Mouse (Mus musculus) right cerebral cortex, postnatal 25 days (tissue): Measurements from ENCODE around the gene Klc3.
A peak's percentile ranks its signal among the peaks of the same experiment; 100 is the strongest.

ENCODE experiments used
- DNase-seq: peaks from one replicate; pipeline ENCODE4 v3.0.0; 2022

Klc3 gene

DNA sequence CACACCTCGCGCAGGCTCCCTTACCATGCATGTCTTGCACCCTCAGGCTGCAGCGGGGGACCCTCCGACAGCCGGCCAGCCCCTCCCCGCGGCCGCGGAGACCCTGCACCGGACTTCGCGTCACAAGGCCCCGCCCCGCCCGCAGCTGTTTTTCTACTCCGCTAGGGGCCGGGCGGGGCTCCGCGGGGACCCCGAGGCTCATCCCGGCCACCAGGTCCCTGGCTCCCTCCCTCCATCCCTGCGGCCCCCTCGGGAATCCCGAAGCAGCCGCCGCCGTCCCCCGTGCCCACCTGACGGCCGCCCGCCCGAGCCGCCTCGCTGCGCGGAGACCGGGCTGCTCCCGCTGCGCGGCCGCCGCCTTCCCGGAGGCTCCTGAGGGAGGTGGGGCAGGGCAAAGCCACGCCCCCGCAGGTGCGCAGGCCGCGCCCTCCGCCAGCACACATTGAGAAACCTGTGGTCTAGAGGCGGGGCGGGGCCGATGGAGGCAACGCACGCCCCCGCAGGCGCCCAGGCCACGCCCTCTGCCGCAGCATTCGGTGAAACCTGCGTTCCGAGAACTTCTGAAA, at the start of gene Klc3:
TSS of gene Klc3 (minus strand) at position 374 of the 566 bp plus-strand sequence.
- no peak for DNase-seq

DNA sequence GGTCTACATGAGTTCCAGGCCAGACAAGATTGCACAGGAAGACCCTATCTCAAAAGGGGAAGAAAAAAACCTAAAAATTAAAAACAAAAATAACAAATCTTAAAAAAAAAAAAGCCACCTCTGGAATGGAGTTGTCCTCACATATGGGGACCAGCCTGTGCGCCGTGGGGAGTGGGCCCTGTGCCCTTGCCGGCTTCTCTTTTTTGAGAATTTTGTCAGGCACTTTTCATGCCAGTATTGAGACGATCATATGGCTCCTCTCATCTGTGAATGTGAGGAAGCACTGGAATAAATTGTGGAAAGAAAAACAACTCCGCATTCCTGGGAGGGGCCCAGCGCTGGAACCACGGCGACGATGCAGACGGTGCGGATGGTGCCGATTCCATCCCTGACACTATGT, 45.3 kb upstream of the Klc3 start:
- no peak for DNase-seq

DNA sequence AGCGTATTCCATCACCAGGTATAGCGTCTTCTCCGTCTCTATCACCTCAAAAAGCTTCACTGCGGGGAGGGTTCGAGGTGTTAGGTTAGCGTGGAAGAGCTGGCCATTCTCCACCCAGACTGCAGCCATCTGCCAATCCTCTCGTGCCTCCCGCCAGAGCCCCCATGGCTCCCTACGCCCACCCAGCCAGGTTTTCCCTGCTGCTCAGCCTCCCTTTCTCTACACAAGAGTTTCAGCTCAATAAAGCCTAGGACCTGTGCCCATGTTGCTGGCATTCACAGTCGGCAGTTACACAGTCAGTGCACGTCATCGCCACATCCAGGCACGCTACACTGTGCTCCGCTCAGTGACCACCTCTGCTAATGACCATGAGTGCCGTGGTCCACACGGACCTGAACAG, 43.8 kb upstream of the Klc3 start:
- no peak for DNase-seq

DNA sequence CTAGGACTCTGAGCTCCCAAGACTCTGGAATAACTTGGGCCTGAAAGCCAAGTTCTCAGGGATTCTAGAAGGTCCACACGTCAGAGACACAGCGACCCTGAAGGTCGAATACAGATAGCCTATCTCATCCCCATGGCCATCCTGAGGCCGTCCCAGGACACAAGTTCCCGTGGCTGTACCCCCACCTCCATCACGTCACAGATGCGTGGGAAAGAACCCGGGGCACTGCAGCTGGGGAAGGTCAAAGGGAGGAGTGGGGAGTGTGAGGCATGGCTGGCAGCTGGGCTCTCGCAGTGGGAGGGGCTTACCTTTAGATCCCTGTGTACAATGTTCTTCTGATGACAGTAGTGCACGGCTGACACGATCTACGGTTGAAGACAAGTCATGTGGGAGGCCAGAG, 40.9 kb upstream of the Klc3 start:
- DNase-seq = no peak

DNA sequence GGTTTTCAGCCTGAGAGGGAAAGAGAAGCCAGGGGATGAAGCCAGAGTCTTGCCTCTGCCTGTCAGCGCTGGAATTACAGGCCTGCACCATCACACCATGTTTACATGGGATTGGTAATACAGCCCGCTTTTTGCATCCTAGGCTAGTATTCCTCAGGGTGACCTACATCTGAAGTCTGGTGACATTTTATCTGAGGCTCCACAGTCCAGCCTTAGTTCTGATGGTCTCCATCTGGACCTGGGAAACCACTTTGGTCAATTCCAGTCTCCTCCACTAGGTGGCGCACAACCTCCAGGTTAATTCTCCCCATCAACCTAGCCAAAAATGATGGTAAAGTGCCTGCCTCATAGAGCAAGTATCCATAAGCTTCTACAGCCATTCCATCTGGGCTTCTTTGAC, 39.4 kb upstream of the Klc3 start:
- DNase-seq = peak; percentile 79

DNA sequence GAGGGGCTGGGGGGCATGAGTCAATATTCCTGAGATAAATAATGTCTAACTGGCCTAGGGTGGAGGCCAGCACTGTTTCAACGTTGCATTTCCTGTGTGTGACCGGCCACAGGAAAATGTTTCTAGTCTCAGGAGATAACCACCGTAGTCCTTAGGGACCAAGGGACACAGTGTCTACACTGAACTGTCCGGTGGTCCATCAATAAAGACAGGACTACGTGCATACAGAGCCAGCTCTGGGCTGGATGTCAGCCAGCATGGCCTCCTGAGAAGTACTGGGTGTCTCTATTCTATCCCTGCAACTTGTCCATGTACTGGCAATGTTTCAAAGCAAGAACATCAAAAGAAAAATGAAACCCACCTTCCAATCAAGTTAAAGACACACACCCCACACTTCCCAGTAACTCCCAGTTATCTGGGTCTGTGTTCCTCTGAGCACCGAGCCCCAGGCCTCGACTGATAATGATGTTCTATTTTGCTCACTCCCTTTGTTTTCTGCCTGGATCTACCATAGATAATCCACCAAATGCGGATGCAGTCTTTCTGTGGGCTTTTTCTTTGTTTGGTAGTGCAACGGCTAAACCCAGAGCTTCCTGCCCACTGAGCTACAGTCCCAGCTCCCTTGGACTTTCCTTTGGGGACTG, 37.7 kb upstream of the Klc3 start:
- DNase-seq = no peak

DNA sequence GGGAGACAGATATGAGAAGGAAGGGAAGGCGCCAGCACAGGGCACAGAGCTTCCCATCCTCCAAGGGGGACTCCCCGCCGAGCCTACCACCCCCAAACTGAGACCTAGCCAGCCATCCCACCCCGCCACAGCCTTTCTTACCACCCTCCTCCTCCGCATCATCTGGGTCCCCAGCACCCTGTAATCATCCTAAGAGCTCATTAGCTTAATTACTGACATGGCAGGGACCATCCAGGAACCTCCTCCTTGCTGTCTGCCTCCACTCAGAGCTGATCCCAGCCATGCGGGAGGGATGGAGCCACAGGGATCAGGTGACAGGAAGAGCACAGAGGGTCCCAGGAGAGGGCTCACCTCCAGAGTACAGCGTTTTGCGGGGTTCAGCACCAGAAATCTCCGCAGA, 33.1 kb upstream of the Klc3 start:
- DNase-seq = no peak

DNA sequence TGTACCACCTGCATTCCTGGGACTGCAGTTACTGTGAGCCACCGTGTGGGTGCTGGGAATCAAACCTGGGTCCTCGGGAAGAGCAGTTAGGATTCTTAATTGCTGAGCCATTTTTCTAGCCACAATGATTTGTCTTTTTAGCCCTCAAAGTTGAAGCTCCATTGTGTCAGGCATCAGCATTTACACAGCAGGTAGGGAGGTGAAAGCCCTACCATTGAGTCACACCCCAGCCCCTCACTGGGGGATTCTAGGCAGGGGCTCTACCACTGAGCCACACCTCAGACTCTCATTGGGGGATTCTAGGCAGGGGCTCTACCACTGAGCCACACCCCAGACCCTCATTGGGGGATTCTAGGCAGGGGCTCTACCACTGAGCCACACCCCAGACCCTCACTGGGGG, 32.4 kb upstream of the Klc3 start:
- DNase-seq = no peak

DNA sequence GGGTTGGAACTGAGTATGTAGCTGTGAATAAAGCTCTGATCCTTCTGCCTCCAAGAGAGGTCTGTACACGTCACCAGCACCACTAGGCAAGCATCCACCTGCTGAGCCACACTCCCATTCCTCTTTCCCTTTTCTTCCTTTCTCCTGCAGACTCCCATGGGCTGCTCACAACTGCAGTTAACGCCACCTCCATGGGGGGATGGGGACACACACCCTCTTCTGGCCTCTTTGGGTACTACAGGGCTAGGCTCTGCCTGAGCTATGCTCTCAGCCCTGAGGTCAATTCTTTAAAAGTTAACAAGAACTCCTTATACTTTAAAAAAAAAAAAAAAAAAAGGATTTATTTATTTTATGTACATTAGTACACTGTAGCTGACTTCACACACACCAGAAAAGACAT, 28.6 kb upstream of the Klc3 start:
- no peak for DNase-seq

DNA sequence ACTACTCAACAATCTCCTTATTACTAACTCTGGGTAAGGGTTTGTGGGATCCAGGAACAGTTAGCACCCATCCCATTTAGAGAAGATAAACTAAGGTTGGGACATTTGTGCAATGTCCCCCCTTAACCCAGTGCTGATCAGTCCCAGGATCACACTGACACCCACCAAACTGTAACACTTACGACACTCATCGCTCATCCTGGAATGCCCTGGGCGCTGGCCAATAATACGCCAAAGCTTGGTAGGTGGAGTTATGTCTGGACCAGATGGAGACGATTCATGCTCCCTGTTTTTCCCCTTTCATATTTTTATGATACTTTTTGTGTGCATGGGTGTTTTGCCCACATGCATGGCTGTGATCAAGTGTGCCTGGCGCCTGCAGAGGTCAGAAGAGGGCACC, 26.5 kb upstream of the Klc3 start:
- DNase-seq = no peak

DNA sequence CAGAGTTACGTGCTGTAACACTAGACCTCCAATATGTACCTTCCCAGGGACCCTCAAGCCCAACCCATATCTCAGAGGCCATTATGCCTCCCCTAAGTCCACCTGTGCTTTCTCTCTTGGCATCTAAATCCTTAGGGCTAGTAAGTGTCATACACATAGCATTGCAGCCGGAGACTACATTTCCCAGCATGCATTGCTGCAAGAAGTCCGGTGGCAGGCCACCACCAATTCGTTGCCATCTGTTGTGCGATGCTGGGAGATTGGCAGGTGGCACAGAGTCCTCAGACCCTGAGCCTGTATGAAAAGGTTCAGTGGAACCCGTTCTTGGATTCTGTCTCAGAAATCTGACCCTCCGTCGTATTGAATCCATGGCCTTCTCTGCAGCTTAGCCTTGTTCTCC, 25.8 kb upstream of the Klc3 start:
- no peak for DNase-seq

DNA sequence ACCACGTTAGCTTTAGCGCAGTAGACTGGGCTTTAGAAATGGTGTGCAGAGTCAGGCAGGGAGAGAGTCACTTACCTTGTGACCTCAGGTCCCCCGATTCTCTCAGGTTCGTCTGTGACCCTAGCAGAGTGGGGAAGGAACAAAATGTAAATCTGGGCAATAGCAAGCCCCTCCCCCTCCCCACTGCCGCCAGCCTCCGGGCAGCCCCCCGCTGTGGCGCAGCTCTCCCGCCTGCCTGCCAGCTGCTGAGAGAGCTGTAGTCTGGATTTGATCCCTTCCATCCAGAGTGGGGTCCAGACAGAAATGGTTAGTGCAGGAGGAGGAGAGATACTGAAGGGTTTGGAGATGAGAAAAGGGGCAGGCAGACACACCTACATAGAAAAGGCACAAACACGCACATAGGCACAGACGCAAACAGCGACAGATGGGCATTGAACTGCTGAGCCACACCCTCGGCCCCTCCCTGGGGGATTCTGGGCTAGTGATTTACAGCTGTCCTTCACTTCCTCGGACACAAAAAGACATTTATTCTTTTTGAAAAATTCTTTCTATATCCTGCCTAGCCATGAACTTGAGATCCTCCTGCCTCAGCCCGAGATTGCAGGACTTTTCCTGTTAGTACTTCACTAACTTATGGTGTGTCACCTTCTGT, 24.2 kb upstream of the Klc3 start:
- DNase-seq = no peak

DNA sequence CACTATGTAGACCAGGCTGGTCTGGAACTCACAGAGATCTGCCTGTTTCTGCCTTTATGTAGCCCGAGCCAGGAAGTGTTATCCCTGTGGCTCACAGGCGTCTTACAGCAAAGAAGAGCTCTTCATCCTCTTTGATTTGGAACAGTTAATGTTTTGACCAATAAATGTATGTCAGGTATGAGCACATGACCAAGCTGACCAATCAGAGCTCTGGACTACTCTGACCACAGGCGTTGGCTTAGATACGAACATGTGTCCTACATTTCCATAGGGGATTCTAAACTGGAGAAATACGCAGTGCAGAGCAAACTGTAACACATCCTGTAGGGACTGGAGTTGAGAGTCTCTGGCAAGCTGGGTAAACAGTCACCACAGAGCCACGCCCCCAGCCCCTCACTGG, 23.0 kb upstream of the Klc3 start:
- DNase-seq = no peak

DNA sequence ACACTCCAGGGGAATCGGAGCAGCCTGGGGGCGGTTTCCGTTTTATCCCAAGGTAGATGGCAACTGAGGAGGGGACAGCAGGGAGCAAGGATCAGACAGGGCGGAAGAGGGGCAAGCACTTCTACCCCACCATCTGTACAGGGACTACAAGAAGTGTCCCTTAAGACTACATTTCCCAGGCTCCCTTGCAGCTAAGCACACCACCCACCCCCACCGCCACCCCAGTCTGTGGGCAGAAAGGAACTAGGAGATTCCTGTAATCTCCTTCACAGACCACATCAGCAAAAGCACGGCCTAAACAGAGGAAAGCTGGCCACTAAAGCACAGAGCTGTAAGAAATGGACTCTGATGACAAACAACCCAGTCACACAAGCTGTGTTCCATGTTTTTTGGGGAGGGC, 22.4 kb upstream of the Klc3 start:
- DNase-seq = peak; percentile 48

DNA sequence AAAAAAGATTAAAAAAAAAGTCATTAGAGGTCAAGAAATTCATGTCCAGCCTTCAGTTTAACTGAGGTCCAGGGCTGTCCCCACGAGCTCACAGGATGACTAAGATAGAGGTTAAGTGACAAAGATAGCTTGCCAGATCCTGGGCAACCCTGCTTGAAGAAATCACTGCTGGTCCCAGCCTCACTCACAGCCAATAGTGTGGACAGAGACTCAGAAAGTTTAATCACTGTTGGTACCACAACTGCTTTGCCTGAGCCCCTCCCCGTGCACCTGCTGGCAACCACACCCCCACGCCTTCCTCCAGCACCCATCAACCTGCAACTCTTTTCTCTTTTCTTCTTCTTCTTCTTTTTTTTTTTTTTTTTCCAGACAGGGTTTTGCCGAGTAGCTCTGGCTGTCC, 20.1 kb upstream of the Klc3 start:
- no peak for DNase-seq

DNA sequence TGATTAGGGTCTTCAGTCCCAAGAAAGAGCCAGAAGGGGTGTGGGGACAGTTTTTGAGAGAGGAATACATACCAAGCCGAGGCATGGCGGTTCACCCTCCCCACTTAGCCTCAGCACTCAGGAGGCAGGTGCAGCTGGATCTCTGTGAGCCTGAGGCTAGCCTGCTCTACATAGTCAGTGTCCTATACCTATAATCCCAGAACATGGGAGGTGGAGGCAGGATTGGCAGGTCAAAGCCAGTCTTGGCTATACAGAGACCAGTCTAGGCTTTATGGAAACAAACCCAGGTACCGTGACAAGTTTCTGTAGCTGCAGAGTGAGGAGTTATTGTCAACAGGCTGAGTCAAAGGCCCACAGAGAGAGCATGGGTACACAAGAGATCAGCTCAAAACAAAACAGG, 19.2 kb upstream of the Klc3 start:
- DNase-seq = no peak

DNA sequence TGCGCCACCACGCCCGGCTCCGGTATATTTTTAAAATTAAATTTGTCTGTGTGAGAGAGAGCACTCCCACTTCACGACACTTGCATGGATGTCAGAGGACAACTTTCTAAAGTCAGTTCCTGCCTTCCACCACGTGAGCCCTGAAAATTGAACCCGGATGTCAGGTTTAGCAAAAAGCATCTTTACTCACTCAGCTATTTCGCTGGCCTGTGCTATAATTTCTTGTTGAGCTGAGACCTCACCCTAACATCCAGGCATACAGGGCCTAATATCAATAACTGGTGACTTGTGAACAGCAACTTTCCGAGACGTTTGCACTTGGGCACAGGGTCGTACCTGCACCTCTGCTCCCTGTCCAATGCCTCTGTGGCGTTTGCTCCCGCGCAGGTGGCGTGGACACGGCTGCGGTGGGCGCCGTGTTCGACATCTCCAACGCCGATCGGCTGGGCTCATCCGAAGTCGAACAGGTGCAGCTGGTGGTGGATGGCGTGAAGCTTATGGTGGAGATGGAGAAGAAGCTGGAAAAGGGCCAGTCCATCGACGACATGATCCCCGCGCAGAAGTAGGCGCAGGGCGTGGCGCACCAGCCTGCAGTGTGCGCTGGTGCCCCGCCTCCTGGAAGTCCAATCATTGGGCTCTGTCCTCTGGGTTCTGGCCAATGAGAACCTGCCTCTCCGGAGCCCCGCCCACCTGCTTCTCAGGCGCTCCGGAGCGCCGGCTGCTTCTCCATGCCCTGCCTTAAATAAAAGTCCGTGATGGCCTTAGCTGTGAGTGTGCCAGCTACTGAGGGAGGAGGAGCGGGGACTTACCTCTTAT, 17.1 kb upstream of the Klc3 start:
- peak; percentile 88 for DNase-seq

DNA sequence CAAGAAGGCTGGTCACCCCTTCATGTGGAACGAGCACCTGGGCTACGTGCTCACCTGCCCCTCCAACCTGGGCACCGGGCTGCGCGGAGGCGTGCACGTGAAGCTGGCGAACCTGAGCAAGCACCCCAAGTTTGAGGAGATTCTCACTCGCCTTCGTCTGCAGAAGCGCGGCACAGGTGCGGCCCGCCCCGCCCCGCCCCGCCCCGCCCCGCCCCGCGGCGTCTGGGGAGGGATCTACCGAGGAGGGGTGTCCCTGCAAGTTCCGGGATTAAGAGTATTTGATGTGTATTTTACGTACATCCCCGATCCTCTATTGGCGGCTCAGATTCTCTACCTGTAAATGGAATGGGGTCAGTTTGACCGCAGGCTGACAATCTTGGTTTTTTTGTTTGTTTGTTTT, 16.2 kb upstream of the Klc3 start:
- DNase-seq = no peak

DNA sequence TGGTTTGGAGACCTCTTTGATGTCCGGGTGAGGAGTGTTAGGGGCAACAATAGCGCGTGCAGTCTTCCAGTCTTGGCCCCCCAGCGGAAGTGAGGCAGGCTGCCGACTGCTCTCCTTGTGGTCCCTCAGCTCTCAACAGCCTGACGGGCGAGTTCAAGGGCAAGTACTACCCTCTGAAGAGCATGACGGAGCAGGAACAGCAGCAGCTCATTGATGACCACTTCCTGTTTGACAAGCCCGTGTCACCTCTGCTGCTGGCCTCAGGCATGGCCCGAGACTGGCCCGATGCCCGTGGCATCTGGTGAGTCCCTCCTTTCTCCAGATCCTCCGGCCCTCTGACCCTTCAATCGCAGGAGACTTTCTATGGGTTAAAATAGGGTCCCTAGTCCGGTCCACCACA, 12.7 kb upstream of the Klc3 start:
- DNase-seq = no peak

DNA sequence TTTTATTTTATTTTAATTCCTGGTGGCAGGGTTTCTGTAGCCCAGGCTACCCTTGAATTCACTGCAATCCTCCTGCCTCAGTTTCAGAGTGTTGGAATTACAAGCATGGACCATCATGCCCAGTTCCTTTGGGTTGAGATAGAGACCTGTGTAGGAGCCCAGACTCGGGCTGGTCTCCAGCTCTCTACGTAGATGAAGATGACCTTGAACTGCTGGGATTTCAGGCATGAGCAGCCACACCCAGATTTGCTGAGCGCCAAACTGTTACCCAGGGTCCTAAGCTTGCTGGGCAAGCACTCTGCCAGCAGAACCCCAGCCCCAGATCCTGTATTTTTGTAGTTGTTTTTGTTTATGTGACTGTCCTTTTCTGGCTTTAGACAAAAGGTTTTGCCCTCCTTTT, 9.6 kb upstream of the Klc3 start:
- no peak for DNase-seq

DNA sequence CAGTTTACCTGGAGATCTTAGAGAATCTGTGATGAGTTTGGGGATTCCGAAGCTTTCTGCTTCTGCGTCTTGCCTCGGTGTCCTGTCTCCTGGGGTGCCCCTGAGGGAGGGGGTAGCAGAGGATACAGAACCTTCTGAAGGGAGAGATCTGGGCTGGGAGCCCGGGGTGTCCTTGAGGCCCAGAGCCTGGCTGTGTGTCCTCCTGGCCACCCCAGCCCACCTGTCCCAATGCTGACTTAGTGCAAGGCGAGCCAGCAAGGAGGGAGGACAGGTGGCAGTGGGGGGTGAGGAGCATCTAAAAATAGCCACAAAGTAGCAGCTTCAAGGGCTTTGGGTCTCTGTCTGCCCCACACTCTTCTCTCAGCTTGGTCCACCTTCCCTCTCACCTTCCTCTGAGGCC, 7.9 kb upstream of the Klc3 start:
- DNase-seq = no peak

DNA sequence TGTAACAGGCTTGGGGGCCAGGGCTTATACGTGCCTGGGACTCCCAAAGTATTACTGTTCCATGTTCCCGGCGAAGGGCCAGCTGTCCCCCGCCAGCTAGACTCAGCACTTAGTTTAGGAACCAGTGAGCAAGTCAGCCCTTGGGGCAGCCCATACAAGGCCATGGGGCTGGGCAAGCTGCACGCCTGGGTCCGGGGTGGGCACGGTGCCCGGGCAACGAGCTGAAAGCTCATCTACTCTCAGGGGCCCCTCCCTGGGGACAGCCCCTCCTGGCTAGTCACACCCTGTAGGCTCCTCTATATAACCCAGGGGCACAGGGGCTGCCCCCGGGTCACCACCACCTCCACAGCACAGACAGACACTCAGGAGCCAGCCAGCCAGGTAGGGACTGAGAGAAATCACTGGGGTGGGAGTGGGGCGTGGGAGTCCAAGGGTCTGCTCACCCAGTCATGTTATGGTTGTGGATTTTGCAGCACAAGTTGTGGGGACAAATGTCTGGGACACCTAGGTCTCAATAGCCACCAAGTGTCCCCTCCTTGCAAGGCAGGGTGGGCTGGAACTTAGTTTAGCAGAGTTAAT, 7.0 kb upstream of the Klc3 start:
- no peak for DNase-seq

DNA sequence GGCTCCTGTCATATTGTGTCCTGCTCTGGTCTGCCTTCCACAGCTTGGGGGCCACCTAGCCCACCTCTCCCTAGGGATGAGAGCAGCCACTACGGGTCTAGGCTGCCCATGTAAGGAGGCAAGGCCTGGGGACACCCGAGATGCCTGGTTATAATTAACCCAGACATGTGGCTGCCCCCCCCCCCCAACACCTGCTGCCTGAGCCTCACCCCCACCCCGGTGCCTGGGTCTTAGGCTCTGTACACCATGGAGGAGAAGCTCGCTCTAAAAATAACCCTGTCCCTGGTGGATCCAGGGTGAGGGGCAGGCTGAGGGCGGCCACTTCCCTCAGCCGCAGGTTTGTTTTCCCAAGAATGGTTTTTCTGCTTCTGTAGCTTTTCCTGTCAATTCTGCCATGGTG, 5.8 kb upstream of the Klc3 start:
- DNase-seq = no peak

DNA sequence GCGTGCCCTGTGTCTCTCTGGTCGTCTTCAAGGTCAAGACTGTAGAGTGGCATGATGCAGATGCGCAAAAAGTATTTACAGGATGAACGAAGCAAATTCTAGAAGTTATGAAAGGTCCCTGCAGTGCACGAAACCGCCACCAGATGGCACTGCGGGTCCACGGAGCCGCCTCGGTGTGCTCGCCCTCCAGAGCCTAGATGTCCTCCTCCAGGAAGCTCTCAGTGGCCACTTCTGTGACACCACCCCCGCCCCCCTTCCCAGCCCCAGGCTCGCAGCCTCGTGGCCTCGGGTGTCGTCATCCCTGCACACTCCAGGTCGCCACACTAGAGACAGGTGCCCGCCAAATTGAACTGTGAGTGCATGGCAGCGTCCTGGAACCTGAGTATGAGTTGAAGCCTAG, 1.5 kb upstream of the Klc3 start:
- DNase-seq = peak; percentile 71
